Mouse (Mus musculus) midbrain, embryonic 14.5 days (tissue): ENCODE measurements around the gene Gm9913. TPM values are rescaled to one million over a fixed set of nuclear protein-coding genes. Genes with fewer than 3 reads are reported as not detected.

Experiments used
- ATAC-seq: fragments of 200-750 bp; cut with Nextera tagmentation; 2 replicates; pipeline ENCODE4 v1.8.0; 2017; ENCODE audit warnings: moderate number of reproducible peaks, moderate library complexity; ENCODE audit not compliant: low FRiP score, low TSS enrichment
- DNase-seq: peaks from one replicate; pipeline ENCODE4 v3.0.0-alpha.2; 2015
- H3K27ac ChIP-seq: fragments of 300-500 bp; sonication (generic); replicated peaks from 2 replicates; pipeline ENCODE4 v1.5.1; 2014; ENCODE audit warnings: mild to moderate bottlenecking, low read depth, low read length, moderate library complexity
- H3K27me3 ChIP-seq: fragments of 300-500 bp; sonication (generic); 2 replicates; pipeline ENCODE4 v1.6.1; 2014; ENCODE audit warnings: low read length, control low read depth, mixed read lengths; ENCODE audit not compliant: control insufficient read depth, insufficient read depth
- H3K36me3 ChIP-seq: fragments of 300-500 bp; sonication (generic); 2 replicates; pipeline ENCODE4 v1.6.1; 2014; ENCODE audit warnings: low read length, control low read depth; ENCODE audit not compliant: control insufficient read depth, insufficient read depth
- H3K4me1 ChIP-seq: fragments of 300-500 bp; sonication (generic); 2 replicates; pipeline ENCODE4 v1.6.1; 2014; ENCODE audit warnings: mild to moderate bottlenecking, antibody characterized with exemption, low read length, control low read depth; ENCODE audit not compliant: control insufficient read depth, insufficient read depth
- H3K4me2 ChIP-seq: fragments of 300-500 bp; sonication (generic); 2 replicates; pipeline ENCODE4 v1.6.1; 2014; ENCODE audit warnings: mild to moderate bottlenecking, low read length, moderate library complexity
- H3K4me3 ChIP-seq: fragments of 300-500 bp; sonication (generic); replicated peaks from 2 replicates; pipeline ENCODE4 v1.5.1; 2014; ENCODE audit warnings: low read depth, low read length
- H3K9ac ChIP-seq: fragments of 300-500 bp; sonication (generic); replicated peaks from 2 replicates; pipeline ENCODE4 v1.6.1; 2014; ENCODE audit warnings: mild to moderate bottlenecking, low read length, moderate library complexity
- H3K9me3 ChIP-seq: fragments of 300-500 bp; sonication (generic); 2 replicates; pipeline ENCODE4 v1.6.1; 2016; ENCODE audit warnings: low read length, control low read depth, mixed read lengths; ENCODE audit not compliant: control insufficient read depth
- WGBS: fragments of 180-500 bp; shearing (Covaris S2); extraction: QIAGEN DNeasy Blood & Tissue Kit; methylation state at CpG from one replicate; pipeline ENCODE4 v1.1.7; 2014; 5-methylcytosine and 5-hydroxymethylcytosine counted together
- polyA plus RNA-seq: library from polyadenylated mRNA; unstranded; fragments of >200 nt; fragmentation: Nextera tagmentation; extraction: Ambion mirVana; gene quantifications from 2 replicates; pipeline ENCODE4 v1.2.1, GENCODE M21; 2014

Gene Gm9913
- polyA plus RNA-seq, 1 experiment from 2014 or later: not detected

DNA sequence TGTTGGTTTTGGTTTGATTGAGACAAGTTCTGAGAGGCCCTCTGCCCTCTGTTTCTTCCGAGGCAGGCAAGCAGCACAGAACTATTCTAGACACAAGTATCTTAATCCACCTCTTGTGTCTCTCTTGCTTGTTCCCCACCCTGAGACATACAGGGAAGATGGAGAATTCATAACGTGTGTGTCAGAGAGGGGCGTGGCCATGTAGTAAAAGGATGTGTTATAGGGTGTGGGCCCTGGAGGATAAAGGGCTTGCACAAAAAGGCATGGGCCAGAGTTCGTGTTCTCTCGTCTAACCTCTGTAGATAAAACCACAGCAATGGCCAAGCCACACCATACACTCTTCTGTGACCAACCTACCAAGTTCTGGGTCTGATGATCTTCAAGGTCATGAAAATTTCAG is 21.7 kb downstream of the Gm9913 start:
- H3K27ac ChIP-seq: no peak overlapping the region

DNA sequence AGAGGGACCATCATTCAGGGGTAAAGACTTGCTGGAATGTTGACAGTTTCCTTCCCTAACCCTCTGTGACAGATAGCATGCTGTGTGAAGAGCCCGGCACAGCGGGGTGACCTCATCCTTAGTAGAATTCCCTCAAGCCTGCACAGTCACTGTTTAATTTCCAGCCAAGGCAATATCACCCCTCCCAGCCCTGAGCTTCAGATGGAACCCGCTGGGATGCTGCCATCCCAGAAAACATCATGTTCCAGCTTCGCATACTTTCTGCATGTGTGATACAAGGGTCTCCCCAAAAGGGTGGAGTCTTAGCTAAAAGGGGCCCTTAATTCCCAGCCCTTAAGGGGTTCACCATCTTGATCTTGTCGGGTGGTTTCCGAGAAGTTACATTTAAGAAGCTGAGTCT is 25.8 kb downstream of the Gm9913 start:
- no peak overlapping the region for H3K27ac ChIP-seq
- 78% methylated on average over 6 of the region's 6 CpGs for WGBS
- no peaks in the 10 kb centered on the region for H3K27me3 ChIP-seq
- H3K9ac ChIP-seq: no peak overlapping the region
- H3K4me1 ChIP-seq: no peaks in the 10 kb centered on the region
- no peak overlapping the region for H3K4me2 ChIP-seq
- H3K36me3 ChIP-seq: no peaks in the 10 kb centered on the region
- no peaks in the 10 kb centered on the region for H3K9me3 ChIP-seq
- no peak overlapping the region for H3K4me3 ChIP-seq
- ATAC-seq: no peak
- no peak for DNase-seq

More for the DNA sequence above, 21.7 kb downstream of the Gm9913 start:
- WGBS: 79% methylated on average over 5 of the region's 5 CpGs
- H3K9ac ChIP-seq: no peak overlapping the region
- no peak overlapping the region for H3K4me2 ChIP-seq
- H3K4me3 ChIP-seq: no peak overlapping the region
- ATAC-seq: no peak
- no peaks in the 10 kb centered on the region for H3K36me3 ChIP-seq
- H3K27me3 ChIP-seq: no peaks in the 10 kb centered on the region
- no peak for DNase-seq
- no peaks in the 10 kb centered on the region for H3K9me3 ChIP-seq
- H3K4me1 ChIP-seq: no peaks in the 10 kb centered on the region

DNA sequence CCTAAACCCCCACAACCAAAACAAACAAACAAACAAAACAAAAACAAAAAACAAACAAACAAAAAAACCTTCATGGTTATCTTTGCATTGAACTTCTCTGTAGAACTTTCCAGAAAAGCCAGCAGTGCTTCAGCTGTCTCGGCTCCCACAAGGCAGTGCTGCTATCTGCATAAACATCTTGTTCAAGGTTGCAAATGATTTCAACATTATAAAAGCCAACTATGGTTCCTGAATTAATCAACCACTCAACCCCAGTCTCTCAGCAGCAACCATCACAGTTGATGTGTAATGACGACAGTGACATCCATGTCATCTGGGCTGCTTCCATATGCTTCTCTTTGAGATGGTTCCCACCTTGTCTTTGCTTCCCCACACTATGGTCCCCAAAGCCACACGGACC is 34.8 kb downstream of the Gm9913 start:
- H3K27me3 ChIP-seq: no peaks in the 10 kb centered on the region
- no peak overlapping the region for H3K4me3 ChIP-seq
- no peaks in the 10 kb centered on the region for H3K9me3 ChIP-seq
- H3K36me3 ChIP-seq: no peaks in the 10 kb centered on the region
- H3K9ac ChIP-seq: no peak overlapping the region
- WGBS: 88% methylated on average over 3 of the region's 3 CpGs
- no peak overlapping the region for H3K4me2 ChIP-seq
- DNase-seq: no peak
- no peaks in the 10 kb centered on the region for H3K4me1 ChIP-seq
- ATAC-seq: no peak
- no peak overlapping the region for H3K27ac ChIP-seq

DNA sequence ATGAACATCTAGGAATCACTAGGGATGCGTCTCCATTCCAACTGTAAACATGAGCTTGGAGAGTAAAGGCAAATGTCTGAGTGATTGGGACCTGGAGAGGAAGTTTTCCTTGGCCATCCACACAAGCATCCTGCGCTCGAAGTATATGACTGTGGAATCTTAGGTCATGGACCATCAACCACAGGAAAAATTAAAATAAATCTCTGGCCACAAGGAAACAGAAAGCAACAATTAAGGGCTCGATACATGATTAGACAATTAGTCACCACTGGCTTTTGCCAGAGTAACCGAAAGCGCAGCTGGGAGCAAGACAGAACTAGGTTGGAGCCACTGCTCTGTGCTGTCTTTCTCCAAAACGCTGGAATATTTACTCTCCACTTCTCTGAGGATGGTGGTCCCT is 35.7 kb downstream of the Gm9913 start:
- 85% methylated on average over 7 of the region's 7 CpGs for WGBS
- no peak overlapping the region for H3K4me2 ChIP-seq
- H3K9me3 ChIP-seq: no peaks in the 10 kb centered on the region
- H3K4me1 ChIP-seq: no peaks in the 10 kb centered on the region
- DNase-seq (no peak), ATAC-seq (no peak)
- no peak overlapping the region for H3K27ac ChIP-seq
- no peak overlapping the region for H3K4me3 ChIP-seq
- H3K36me3 ChIP-seq: no peaks in the 10 kb centered on the region
- no peak overlapping the region for H3K9ac ChIP-seq
- no peaks in the 10 kb centered on the region for H3K27me3 ChIP-seq

DNA sequence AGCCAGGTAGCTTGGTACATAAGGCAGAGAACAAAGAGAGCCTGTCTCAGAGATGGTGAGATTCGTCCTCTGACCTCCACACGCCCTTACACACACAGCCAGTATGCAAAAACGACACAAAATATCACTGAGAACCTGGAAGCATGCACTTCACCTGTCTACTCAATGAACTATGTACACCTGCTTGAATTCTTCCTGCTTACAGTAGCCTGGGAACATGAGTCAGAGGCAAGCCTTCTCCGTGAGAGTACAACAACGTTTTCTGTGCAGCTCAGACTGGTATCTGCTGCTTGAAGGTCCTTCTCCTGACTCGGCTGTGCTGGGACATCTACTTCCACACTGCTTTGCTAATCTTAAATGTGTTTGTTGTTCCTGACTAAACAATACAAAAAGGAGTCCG is 36.6 kb downstream of the Gm9913 start:
- WGBS: 89% methylated on average over 7 of the region's 7 CpGs
- no peaks in the 10 kb centered on the region for H3K36me3 ChIP-seq
- no peaks in the 10 kb centered on the region for H3K9me3 ChIP-seq
- H3K9ac ChIP-seq: no peak overlapping the region
- no peak overlapping the region for H3K4me3 ChIP-seq
- no peaks in the 10 kb centered on the region for H3K27me3 ChIP-seq
- no peak for ATAC-seq
- H3K4me2 ChIP-seq: no peak overlapping the region
- H3K4me1 ChIP-seq: no peaks in the 10 kb centered on the region
- H3K27ac ChIP-seq: no peak overlapping the region
- no peak for DNase-seq

DNA sequence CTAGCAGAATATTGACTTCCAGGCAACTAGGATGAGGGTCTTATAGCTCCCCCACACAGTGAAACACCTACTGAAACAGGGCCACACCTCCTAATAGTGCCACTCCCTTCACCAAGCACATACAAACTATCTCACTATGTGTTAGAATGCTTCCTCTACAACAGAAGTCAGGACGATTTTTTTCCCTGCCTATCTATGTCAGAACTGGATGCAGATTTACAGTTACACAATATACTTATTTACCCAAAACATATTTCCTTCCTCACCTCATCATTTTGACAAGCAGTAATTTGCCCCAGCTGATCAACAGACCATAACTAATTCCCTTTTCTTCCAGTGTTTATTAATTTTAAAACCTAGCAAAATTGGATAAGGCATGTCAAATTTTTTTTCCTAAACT is 38.8 kb downstream of the Gm9913 start:
- H3K4me2 ChIP-seq: no peak overlapping the region
- H3K4me3 ChIP-seq: no peak overlapping the region
- WGBS: 92% methylated on average over 1 of the region's 1 CpGs
- no peak overlapping the region for H3K27ac ChIP-seq
- no peaks in the 10 kb centered on the region for H3K4me1 ChIP-seq
- DNase-seq (no peak), ATAC-seq (no peak)
- no peaks in the 10 kb centered on the region for H3K9me3 ChIP-seq
- H3K9ac ChIP-seq: no peak overlapping the region
- H3K27me3 ChIP-seq: no peaks in the 10 kb centered on the region
- no peaks in the 10 kb centered on the region for H3K36me3 ChIP-seq

DNA sequence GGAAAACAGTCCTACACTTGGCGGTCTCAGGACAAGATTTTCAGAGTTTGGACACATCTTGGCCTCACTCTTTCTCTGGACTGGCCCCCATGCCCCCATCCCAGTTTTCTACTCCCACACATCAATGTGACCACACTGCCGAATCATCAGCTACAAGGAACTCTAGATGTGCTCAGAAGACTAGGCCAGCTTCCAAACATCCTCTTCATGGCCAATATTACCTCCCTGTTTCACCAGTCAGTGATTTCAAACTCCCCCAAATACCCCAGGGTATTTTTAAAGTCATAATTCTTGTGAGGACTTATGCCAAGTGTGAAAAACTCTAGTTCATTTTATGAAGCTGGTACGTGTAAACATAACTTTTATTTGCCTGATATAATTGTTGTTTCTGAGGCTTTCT is 40.1 kb downstream of the Gm9913 start:
- no peaks in the 10 kb centered on the region for H3K9me3 ChIP-seq
- H3K27me3 ChIP-seq: no peaks in the 10 kb centered on the region
- H3K36me3 ChIP-seq: no peaks in the 10 kb centered on the region
- 90% methylated on average over 3 of the region's 3 CpGs for WGBS
- H3K4me1 ChIP-seq: no peaks in the 10 kb centered on the region
- no peak overlapping the region for H3K9ac ChIP-seq
- no peak overlapping the region for H3K27ac ChIP-seq
- H3K4me2 ChIP-seq: no peak overlapping the region
- ATAC-seq (no peak), DNase-seq (no peak)
- H3K4me3 ChIP-seq: no peak overlapping the region

DNA sequence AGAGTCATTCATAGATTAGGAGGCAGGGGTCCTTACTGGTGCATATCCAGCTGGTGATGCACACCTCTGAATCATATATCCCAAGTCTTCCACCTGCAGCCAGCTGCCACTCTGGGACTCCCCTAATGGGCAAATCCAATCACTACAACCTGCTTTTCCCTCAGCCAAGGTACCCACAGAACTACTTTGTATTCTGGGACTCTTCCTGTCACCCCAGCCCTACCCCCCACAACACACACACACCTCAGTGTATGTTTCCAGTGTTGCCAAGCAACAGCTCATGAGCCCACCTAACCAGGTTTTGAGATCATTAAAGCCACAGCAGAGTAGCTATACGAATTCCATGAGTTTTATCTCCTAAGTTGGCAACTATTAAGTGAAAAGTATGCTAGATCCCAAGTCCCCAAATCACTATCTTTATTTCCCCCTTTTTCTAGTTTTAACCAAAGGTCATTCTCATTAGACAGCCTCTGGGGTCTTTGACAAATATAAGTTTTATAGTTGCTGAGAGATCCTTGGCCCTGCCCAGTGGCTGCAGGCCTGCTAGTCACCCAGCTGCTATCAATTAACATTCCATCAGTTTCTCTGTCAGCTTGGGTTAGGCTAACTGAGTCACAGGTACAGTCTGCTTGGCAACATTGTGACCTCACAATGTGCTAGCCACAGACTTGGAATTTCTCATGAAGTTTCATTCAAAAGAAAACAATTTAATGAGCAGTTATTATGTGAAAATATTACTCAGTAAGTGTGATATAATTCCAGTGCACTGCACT is 44.1 kb downstream of the Gm9913 start:
- no peak for ATAC-seq
- Histone ChIP-seq H3K4me3 (no peak overlapping the region), H3K4me1 (no peaks in the 10 kb centered on the region), H3K4me2 (no peak overlapping the region), H3K27me3 (no peaks in the 10 kb centered on the region), H3K9ac (no peak overlapping the region), H3K27ac (no peak overlapping the region), H3K36me3 (no peaks in the 10 kb centered on the region), H3K9me3 (no peaks in the 10 kb centered on the region)
- DNase-seq: no peak
- WGBS: 68% methylated on average over 1 of the region's 1 CpGs

DNA sequence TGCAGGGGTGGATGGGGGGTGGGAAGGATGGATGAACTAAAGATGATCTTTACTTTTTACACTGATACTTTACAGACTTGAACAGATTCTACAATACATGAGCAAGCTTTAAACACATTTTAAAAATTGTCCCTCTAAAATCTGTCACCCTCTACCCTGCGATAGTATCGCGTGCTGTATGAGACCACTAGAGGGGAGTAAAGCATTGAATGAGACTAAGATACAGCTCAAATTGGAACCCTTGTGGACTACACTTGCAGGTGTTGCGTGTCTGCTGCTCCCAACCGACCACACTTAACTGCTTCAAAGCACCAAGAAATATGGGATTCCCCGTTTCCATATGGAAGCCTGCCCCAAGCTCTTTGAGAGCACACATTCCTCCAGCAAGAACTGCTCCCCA is 50.9 kb downstream of the Gm9913 start:
- Histone ChIP-seq H3K4me2 (no peak overlapping the region), H3K27ac (no peak overlapping the region), H3K27me3 (no peaks in the 10 kb centered on the region), H3K4me3 (no peak overlapping the region), H3K9ac (no peak overlapping the region), H3K4me1 (peaks cover 10% of the 10 kb centered on the region; the same call in 1 of the 2 replicates), H3K36me3 (no peaks in the 10 kb centered on the region), H3K9me3 (no peaks in the 10 kb centered on the region)
- DNase-seq (peak; percentile 11), ATAC-seq (no peak)
- WGBS: 82% methylated on average over 6 of the region's 6 CpGs
